Mouse (Mus musculus) midbrain, postnatal 0 days (tissue): ENCODE data around the gene Mtif2. TPM values are rescaled to one million over a fixed set of nuclear protein-coding genes. Genes with fewer than 3 reads are reported as not detected.

Experiments
- ATAC-seq: fragments of 200-750 bp; cut with Nextera tagmentation; 2 replicates; pipeline ENCODE4 v1.8.0; 2017; ENCODE audit warnings: moderate number of reproducible peaks, mild to moderate bottlenecking, moderate TSS enrichment, moderate library complexity; ENCODE audit not compliant: low FRiP score
- DNase-seq: peaks from one replicate; pipeline ENCODE4 v3.0.0-alpha.2; 2015; ENCODE audit warnings: low spot score
- H3K27ac ChIP-seq: fragments of 300-500 bp; sonication (generic); 2 replicates; pipeline ENCODE4 v1.5.1; 2014; ENCODE audit warnings: low read depth, mild to moderate bottlenecking, low read length, mixed read lengths
- H3K27me3 ChIP-seq: fragments of 300-500 bp; sonication (generic); 2 replicates; pipeline ENCODE4 v1.6.1; 2014; ENCODE audit warnings: low read length, control low read depth, mixed read lengths; ENCODE audit not compliant: insufficient read depth
- H3K36me3 ChIP-seq: fragments of 300-500 bp; sonication (generic); 2 replicates; pipeline ENCODE4 v1.6.1; 2014; ENCODE audit warnings: low read length, control low read depth, mixed read lengths; ENCODE audit not compliant: insufficient read depth
- H3K4me1 ChIP-seq: fragments of 300-500 bp; sonication (generic); 2 replicates; pipeline ENCODE4 v1.6.1; 2014; ENCODE audit warnings: mild to moderate bottlenecking, control low read depth, antibody characterized with exemption, low read length, mixed read lengths; ENCODE audit not compliant: insufficient read depth
- H3K4me2 ChIP-seq: fragments of 300-500 bp; sonication (generic); 2 replicates; pipeline ENCODE4 v1.6.1; 2014; ENCODE audit warnings: low read depth, mild to moderate bottlenecking, low read length, mixed read lengths; ENCODE audit not compliant: poor library complexity, severe bottlenecking
- H3K4me3 ChIP-seq: fragments of 300-500 bp; sonication (generic); 2 replicates; pipeline ENCODE4 v1.5.1; 2014; ENCODE audit warnings: low read depth, mild to moderate bottlenecking, low read length, moderate library complexity
- H3K9ac ChIP-seq: fragments of 300-500 bp; sonication (generic); replicated peaks from 2 replicates; pipeline ENCODE4 v1.6.1; 2014; ENCODE audit warnings: mild to moderate bottlenecking, low read length, moderate library complexity, mixed read lengths; ENCODE audit not compliant: poor library complexity, severe bottlenecking
- H3K9me3 ChIP-seq: fragments of 300-500 bp; sonication (generic); 2 replicates; pipeline ENCODE4 v1.6.1; 2016; ENCODE audit warnings: low read length, control low read depth
- CTCF ChIP-seq: IDR thresholded peaks from 2 replicates; pipeline ENCODE4 v1.5.1; 2016; ENCODE audit warnings: antibody characterized with exemption, mild to moderate bottlenecking
- WGBS: fragments of 180-500 bp; shearing (Covaris S2); extraction: QIAGEN DNeasy Blood & Tissue Kit; methylation state at CpG from one replicate; pipeline ENCODE4 v1.1.7; 2014; 5-methylcytosine and 5-hydroxymethylcytosine counted together
- polyA plus RNA-seq: library from polyadenylated mRNA; unstranded; fragments of >200 nt; fragmentation: Nextera tagmentation; extraction: Ambion mirVana; gene quantifications from 2 replicates; pipeline ENCODE4 v1.2.1, GENCODE M21; 2015
- total RNA-seq: library from RNA; depleted of rRNA; stranded (reverse); fragments of >200 nt; gene quantifications from 2 replicates; pipeline ENCODE4 v1.2.3, GENCODE M21; 2014; rRNA removed

Mtif2 gene
- 19.7 and 34.3 TPM in 2 replicates for total RNA-seq
- 30.5 and 35.9 TPM in 2 replicates for polyA plus RNA-seq

GRCm38 (mm10) chr11:29525988-29526794 lies at the start of gene Mtif2:
TSS of gene Mtif2 (plus strand) at chr11:29526408.
- Histone ChIP-seq H3K9ac (peak within 1 kb of the TSS; percentile 87), H3K4me2 (peak within 1 kb of the TSS; percentile 72), H3K27me3 (no peaks in the 10 kb centered on the region), H3K4me3 (peak within 1 kb of the TSS; percentile 56), H3K4me1 (peaks cover 6% of the 10 kb centered on the region; the same call in 1 of the 2 replicates), H3K27ac (peak within 1 kb of the TSS; percentile 87), H3K9me3 (no peaks in the 10 kb centered on the region), H3K36me3 (no peaks in the 10 kb centered on the region)
- DNase-seq (peak; percentile 92), ATAC-seq (peak; percentile 97)
- TF ChIP-seq CTCF: peak; percentile 38
- WGBS: 3% methylated on average over 47 of the region's 47 CpGs

- no peak overlapping the region for H3K27ac ChIP-seq
- ATAC-seq (no peak), DNase-seq (no peak)
- WGBS: 100% methylated on average over 1 of the region's 1 CpGs
- H3K27me3 ChIP-seq: no peaks in the 10 kb centered on the region
- H3K4me1 ChIP-seq: no peaks in the 10 kb centered on the region
- peaks cover 20% of the 10 kb centered on the region for H3K36me3 ChIP-seq
- H3K9me3 ChIP-seq: no peaks in the 10 kb centered on the region
- no peak overlapping the region for H3K9ac ChIP-seq
- TF ChIP-seq CTCF: no peak
- H3K4me2 ChIP-seq: no peak overlapping the region
- no peak overlapping the region for H3K4me3 ChIP-seq
Observed at GRCm38 (mm10) chr11:29493135-29493534, 33.1 kb upstream of the Mtif2 start.

GRCm38 (mm10) chr11:29496962-29497361 lies 29.2 kb upstream of the Mtif2 start:
- H3K4me1 ChIP-seq: no peaks in the 10 kb centered on the region
- no peaks in the 10 kb centered on the region for H3K9me3 ChIP-seq
- H3K36me3 ChIP-seq: peaks cover 25% of the 10 kb centered on the region
- H3K4me3 ChIP-seq: no peak overlapping the region
- H3K27me3 ChIP-seq: no peaks in the 10 kb centered on the region
- DNase-seq (no peak), ATAC-seq (no peak)
- H3K27ac ChIP-seq: no peak overlapping the region
- no peak overlapping the region for H3K9ac ChIP-seq
- H3K4me2 ChIP-seq: no peak overlapping the region
- 93% methylated on average over 3 of the region's 3 CpGs for WGBS
- no peak for TF ChIP-seq CTCF

- Histone ChIP-seq H3K36me3 (peaks cover 36% of the 10 kb centered on the region), H3K4me2 (no peak overlapping the region), H3K9ac (no peak overlapping the region), H3K4me3 (no peak overlapping the region), H3K27me3 (no peaks in the 10 kb centered on the region), H3K9me3 (no peaks in the 10 kb centered on the region), H3K27ac (no peak overlapping the region), H3K4me1 (no peaks in the 10 kb centered on the region)
- DNase-seq (no peak), ATAC-seq (no peak)
- 94% methylated on average over 10 of the region's 10 CpGs for WGBS
- TF ChIP-seq CTCF: no peak
Observed at GRCm38 (mm10) chr11:29503948-29504893, 22.0 kb upstream of the Mtif2 start.

GRCm38 (mm10) chr11:29504899-29505625 lies 21.1 kb upstream of the Mtif2 start:
- no peak overlapping the region for H3K4me3 ChIP-seq
- H3K36me3 ChIP-seq: peaks cover 31% of the 10 kb centered on the region
- no peaks in the 10 kb centered on the region for H3K27me3 ChIP-seq
- 92% methylated on average over 2 of the region's 2 CpGs for WGBS
- no peak for TF ChIP-seq CTCF
- DNase-seq (no peak), ATAC-seq (no peak)
- H3K9ac ChIP-seq: no peak overlapping the region
- H3K27ac ChIP-seq: no peak overlapping the region
- no peaks in the 10 kb centered on the region for H3K9me3 ChIP-seq
- no peak overlapping the region for H3K4me2 ChIP-seq
- no peaks in the 10 kb centered on the region for H3K4me1 ChIP-seq
